Mouse (Mus musculus): Measurements from ENCODE around the gene Hoxd12. TPM values are rescaled to one million over a fixed set of nuclear protein-coding genes. Genes with fewer than 3 reads are reported as not detected.
A peak's percentile ranks its signal among the peaks of the same experiment; 100 is the strongest.

Hoxd12 gene
- polyA plus RNA-seq, 1 experiment = 3.7 TPM

GRCm38 (mm10) chr2:74714156-74714789 is 39.5 kb downstream of the Hoxd12 start:
- peak overlapping the region; percentile 72 for H3K27ac ChIP-seq (ENCODE audit: insufficient read depth, low read length)
- TF ChIP-seq CTCF (IDR thresholded peaks at IDR 0.05; ENCODE audit: borderline replicate concordance, insufficient read depth, low read length) = no peak
- no peak for TF ChIP-seq POLR2A (IDR thresholded peaks at IDR 0.05; ENCODE audit: low read depth, low read length)
- H3K4me3 ChIP-seq (ENCODE audit: insufficient read depth, low read length) = no peak overlapping the region
- H3K4me1 ChIP-seq (ENCODE audit: control insufficient read depth, insufficient read depth, low read length) = no peaks in the 10 kb centered on the region

- H3K4me1 ChIP-seq (ENCODE audit: control insufficient read depth, insufficient read depth, low read length) = no peaks in the 10 kb centered on the region
- H3K4me3 ChIP-seq (ENCODE audit: insufficient read depth, low read length) = no peak overlapping the region
- TF ChIP-seq POLR2A (IDR thresholded peaks at IDR 0.05; ENCODE audit: low read depth, low read length) (peak; percentile 62), CTCF (IDR thresholded peaks at IDR 0.05; ENCODE audit: borderline replicate concordance, insufficient read depth, low read length) (no peak)
- peak overlapping the region; percentile 72 for H3K27ac ChIP-seq (ENCODE audit: insufficient read depth, low read length)
These were observed 40.1 kb downstream of the Hoxd12 start for GRCm38 (mm10) chr2:74714881-74715280.

GRCm38 (mm10) chr2:74715504-74716241 is 40.9 kb downstream of the Hoxd12 start:
- H3K4me3 ChIP-seq (ENCODE audit: insufficient read depth, low read length) = no peak overlapping the region
- TF ChIP-seq CTCF (IDR thresholded peaks at IDR 0.05; ENCODE audit: borderline replicate concordance, insufficient read depth, low read length) (peak; percentile 86), POLR2A (IDR thresholded peaks at IDR 0.05; ENCODE audit: low read depth, low read length) (peak; percentile 39; the same call in 1 of the 2 replicates)
- peak overlapping the region; percentile 8; the same call in 1 of the 2 replicates for H3K27ac ChIP-seq (ENCODE audit: insufficient read depth, low read length)
- H3K4me1 ChIP-seq (ENCODE audit: control insufficient read depth, insufficient read depth, low read length) = no peaks in the 10 kb centered on the region

- Histone ChIP-seq H3K27ac (ENCODE audit: insufficient read depth, low read length) (no peak overlapping the region), H3K4me1 (ENCODE audit: control insufficient read depth, insufficient read depth, low read length) (no peaks in the 10 kb centered on the region), H3K4me3 (ENCODE audit: insufficient read depth, low read length) (no peak overlapping the region)
- TF ChIP-seq CTCF (IDR thresholded peaks at IDR 0.05; ENCODE audit: borderline replicate concordance, insufficient read depth, low read length) = no peak
- TF ChIP-seq POLR2A (IDR thresholded peaks at IDR 0.05; ENCODE audit: low read depth, low read length) = no peak
These were observed 45.6 kb downstream of the Hoxd12 start for GRCm38 (mm10) chr2:74720384-74720783.

- H3K4me3 ChIP-seq (ENCODE audit: insufficient read depth, low read length) = no peak overlapping the region
- TF ChIP-seq POLR2A (IDR thresholded peaks at IDR 0.05; ENCODE audit: low read depth, low read length) (no peak), CTCF (IDR thresholded peaks at IDR 0.05; ENCODE audit: borderline replicate concordance, insufficient read depth, low read length) (no peak)
- no peak overlapping the region for H3K27ac ChIP-seq (ENCODE audit: insufficient read depth, low read length)
- H3K4me1 ChIP-seq (ENCODE audit: control insufficient read depth, insufficient read depth, low read length) = no peaks in the 10 kb centered on the region
These were observed 46.2 kb downstream of the Hoxd12 start for GRCm38 (mm10) chr2:74720955-74721491.

- Histone ChIP-seq H3K4me3 (ENCODE audit: insufficient read depth, low read length) (no peak overlapping the region), H3K27ac (ENCODE audit: insufficient read depth, low read length) (no peak overlapping the region), H3K4me1 (ENCODE audit: control insufficient read depth, insufficient read depth, low read length) (no peaks in the 10 kb centered on the region)
- TF ChIP-seq POLR2A (IDR thresholded peaks at IDR 0.05; ENCODE audit: low read depth, low read length) = no peak
- no peak for TF ChIP-seq CTCF (IDR thresholded peaks at IDR 0.05; ENCODE audit: borderline replicate concordance, insufficient read depth, low read length)
These were observed 47.1 kb downstream of the Hoxd12 start for GRCm38 (mm10) chr2:74721882-74722281.

- Histone ChIP-seq H3K4me3 (ENCODE audit: insufficient read depth, low read length) (no peak overlapping the region), H3K27ac (ENCODE audit: insufficient read depth, low read length) (no peak overlapping the region), H3K4me1 (ENCODE audit: control insufficient read depth, insufficient read depth, low read length) (no peaks in the 10 kb centered on the region)
- TF ChIP-seq CTCF (IDR thresholded peaks at IDR 0.05; ENCODE audit: borderline replicate concordance, insufficient read depth, low read length) (no peak), POLR2A (IDR thresholded peaks at IDR 0.05; ENCODE audit: low read depth, low read length) (no peak)
These were observed 48.1 kb downstream of the Hoxd12 start for GRCm38 (mm10) chr2:74722949-74723348.

- Histone ChIP-seq H3K4me1 (ENCODE audit: control insufficient read depth, insufficient read depth, low read length) (no peaks in the 10 kb centered on the region), H3K4me3 (ENCODE audit: insufficient read depth, low read length) (no peak overlapping the region), H3K27ac (ENCODE audit: insufficient read depth, low read length) (no peak overlapping the region)
- TF ChIP-seq POLR2A (IDR thresholded peaks at IDR 0.05; ENCODE audit: low read depth, low read length) (no peak), CTCF (IDR thresholded peaks at IDR 0.05; ENCODE audit: borderline replicate concordance, insufficient read depth, low read length) (no peak)
These were observed 49.6 kb downstream of the Hoxd12 start for GRCm38 (mm10) chr2:74724244-74725015.

- TF ChIP-seq POLR2A (IDR thresholded peaks at IDR 0.05; ENCODE audit: low read depth, low read length) = no peak
- TF ChIP-seq CTCF (IDR thresholded peaks at IDR 0.05; ENCODE audit: borderline replicate concordance, insufficient read depth, low read length) = no peak
- no peak overlapping the region for H3K27ac ChIP-seq (ENCODE audit: insufficient read depth, low read length)
- no peaks in the 10 kb centered on the region for H3K4me1 ChIP-seq (ENCODE audit: control insufficient read depth, insufficient read depth, low read length)
- H3K4me3 ChIP-seq (ENCODE audit: insufficient read depth, low read length) = no peak overlapping the region
These were observed 50.4 kb downstream of the Hoxd12 start for GRCm38 (mm10) chr2:74725171-74725570.
